Mouse (Mus musculus) left cerebral cortex, postnatal 14 days (tissue): Measurements from ENCODE around the gene Utrn. TPM values are rescaled to one million over a fixed set of nuclear protein-coding genes. Genes with fewer than 3 reads are reported as not detected.

ENCODE experiments used
- DNase-seq, 2 experiments: peaks; one replicate each; pipeline ENCODE4 v3.0.0; 2021 to 2022; ENCODE audit warnings: low spot score in 2 of 2, mixed read lengths in 1 of 2
- intact Hi-C: fragments of 180-260 bp; cut with DNase I; formaldehyde crosslinking; loops from one replicate; pipeline ENCODE4 v1.15.1; 2025
- total RNA-seq, 2 experiments: library from RNA; stranded (reverse); gene quantifications; 2 replicates each; pipeline ENCODE4 v1.2.3; 2021

The Utrn gene
- total RNA-seq, 2 experiments from 2014 or later = 47.9 to 50.3 TPM

DNA sequence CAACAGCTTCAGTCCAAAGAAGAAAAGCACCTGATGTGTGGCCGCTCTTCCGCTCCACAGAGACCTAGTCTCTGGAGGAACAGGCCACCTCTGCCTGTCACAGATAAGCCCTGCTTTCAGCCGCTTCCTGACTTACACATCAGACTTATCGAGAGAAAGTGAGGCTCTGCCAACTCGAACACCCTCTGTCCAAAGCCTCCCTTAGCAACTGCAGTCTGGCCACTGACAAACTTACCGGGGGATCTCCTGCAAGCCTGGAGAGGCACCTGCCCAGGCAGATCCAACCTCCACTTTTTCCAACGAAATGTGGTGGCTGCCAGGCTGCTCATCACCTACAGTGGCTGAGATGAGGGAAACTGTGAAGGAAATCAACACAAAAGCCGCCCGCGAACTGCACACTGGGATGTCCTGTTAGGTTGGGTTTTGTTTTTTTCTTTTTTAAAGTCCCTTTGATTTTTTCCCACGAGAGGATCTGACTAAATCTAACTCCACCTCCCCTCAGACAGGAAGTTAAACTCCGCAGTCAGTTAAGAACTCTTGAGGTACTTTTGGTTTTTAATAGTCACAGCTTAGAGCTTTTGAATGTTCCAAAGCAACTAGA lies 55.9 kb downstream of the Utrn start:
- DNase-seq = no peak
- intact Hi-C loops = no loop called here

- no peak for DNase-seq
- intact Hi-C loops = no loop called here
Measured at GRCm38 (mm10) chr10:12812680-12813079, 56.5 kb downstream of the Utrn start.

DNA sequence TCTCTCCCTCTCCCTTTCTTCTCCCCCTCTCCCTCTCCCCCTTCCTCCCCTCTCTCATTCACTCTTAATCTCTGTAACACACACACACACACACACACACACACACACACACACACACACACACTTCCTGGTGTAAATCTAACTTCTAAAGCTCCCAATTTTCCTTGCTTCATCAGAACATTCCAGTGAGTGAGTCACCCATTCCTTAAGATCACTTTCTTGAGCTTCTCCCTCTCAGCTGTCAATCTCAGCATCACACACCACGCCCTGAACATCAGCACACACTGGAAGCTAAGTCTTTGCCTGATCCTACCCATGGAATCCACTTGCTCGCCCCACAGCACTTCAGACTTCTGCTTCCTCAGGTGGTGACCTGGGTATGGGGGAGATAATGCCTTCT lies 58.3 kb downstream of the Utrn start:
- DNase-seq = no peak
- intact Hi-C loops = no loop called here

- intact Hi-C loops = no loop called here
- DNase-seq = no peak
Measured at GRCm38 (mm10) chr10:12809702-12810101, 59.5 kb downstream of the Utrn start.

GRCm38 (mm10) chr10:12808467-12808866 lies 60.7 kb downstream of the Utrn start:
- DNase-seq = no peak
- intact Hi-C loops = no loop called here

- peak; percentile 15 to 57 for DNase-seq
Measured at GRCm38 (mm10) chr10:12807706-12808105, 61.5 kb downstream of the Utrn start.

DNA sequence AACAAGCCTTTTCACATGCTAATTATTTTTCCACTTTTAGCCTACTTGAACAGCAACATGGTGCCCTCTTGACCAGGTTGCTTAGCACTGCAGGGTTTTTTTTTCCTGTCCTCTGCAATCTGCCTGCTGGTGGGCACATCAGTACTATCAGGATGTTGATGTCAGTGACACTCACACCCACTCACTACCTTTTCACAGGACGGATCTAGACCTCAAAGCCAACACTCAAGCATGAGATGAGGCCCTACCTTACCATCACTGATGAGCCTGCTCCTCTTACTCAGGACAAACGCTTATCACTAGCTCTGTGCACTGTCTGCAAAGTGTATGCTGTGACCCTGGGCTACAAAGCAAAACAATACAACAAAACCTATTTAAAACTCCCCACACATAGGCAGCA lies 63.3 kb downstream of the Utrn start:
- no peak for DNase-seq
- intact Hi-C loops = no loop called here

More at GRCm38 (mm10) chr10:12807706-12808105, 61.5 kb downstream of the Utrn start:
- intact Hi-C loops = no loop called here

DNA sequence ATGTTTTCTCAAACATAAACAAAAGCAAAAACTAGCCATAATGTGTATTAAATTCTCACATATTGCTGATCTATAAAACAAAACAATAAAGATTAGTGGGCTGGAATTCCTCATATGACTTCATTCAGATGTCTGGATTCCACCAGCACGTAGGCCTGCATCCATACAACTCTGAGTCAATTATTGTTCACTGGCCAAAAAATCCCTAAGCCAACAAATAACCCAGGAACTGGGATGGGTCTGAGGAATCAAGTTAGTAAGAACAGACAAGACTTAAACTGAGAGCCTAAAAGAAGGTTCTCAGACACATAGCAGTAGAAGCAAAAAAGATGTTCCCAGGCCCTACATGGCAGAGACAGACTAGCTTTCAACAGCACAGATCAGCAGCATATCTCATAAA lies 65.2 kb downstream of the Utrn start:
- DNase-seq = no peak
- intact Hi-C loops = no loop called here

GRCm38 (mm10) chr10:12799416-12799815 lies 69.7 kb downstream of the Utrn start:
- intact Hi-C loops = no loop called here
- DNase-seq = no peak

DNA sequence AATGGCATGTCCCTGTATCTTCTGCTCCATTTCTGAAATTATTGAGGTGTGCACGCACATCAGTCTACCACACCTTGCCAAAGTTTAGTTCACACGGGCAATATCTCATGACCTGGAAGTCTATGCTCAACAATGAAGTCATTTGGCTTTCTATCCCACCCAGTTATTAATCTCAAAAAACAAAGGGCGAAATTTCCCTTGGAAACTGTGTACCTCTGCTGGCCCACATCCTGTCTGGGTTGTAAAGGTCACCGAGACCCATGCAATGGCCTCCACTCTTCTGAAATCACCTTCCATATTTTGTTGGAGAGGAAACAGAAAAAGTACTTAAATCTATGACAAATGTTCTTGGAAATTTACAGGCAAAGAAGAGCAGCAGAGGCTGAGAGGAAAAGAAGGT lies 70.9 kb downstream of the Utrn start:
- DNase-seq = no peak

DNA sequence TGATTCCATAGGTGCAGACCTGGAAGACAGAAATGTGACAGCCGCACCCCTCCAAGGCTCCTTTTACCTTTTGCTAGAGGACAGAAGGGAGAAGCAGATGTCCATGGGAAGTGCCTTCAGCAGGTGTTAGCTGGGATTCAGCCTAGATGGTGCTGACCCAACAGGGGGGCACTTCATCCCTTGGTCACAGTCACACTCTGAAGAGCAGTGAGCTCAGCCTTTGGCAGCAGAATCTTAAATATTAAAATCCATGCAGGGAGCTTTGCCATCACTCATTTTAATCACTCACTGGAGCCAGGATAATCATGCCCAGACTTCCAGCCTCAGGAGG lies 72.7 kb downstream of the Utrn start:
- no peak for DNase-seq
- intact Hi-C loops = no loop called here

More for the DNA sequence above, 70.9 kb downstream of the Utrn start:
- intact Hi-C loops = no loop called here

GRCm38 (mm10) chr10:12795796-12796509 lies 73.2 kb downstream of the Utrn start:
- DNase-seq = no peak
- intact Hi-C loops = no loop called here

- DNase-seq = no peak
- intact Hi-C loops = no loop called here
Measured at GRCm38 (mm10) chr10:12792049-12792448, 77.1 kb downstream of the Utrn start.

DNA sequence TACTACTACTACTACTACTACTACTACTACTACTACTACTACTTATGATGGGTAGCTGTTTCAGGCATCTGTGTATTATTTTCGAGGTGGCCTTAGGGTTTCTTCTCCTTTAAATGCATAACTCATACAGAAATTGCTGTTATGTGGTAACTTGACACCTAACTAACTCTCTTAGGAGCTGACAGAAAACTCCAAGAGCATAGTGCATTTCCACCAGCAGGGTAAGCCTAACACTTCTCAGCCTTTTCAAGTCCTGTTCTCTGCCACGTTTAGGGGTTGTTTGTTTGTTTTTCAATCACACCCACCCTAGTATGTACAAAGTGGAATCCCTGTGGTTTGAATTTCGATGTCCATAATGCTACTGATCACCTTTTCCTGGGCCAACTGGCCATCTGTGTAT lies 78.3 kb downstream of the Utrn start:
- intact Hi-C loops = no loop called here
- DNase-seq = no peak

GRCm38 (mm10) chr10:12788529-12788928 lies 80.6 kb downstream of the Utrn start:
- intact Hi-C loops = no loop called here
- DNase-seq = no peak

- intact Hi-C loops = no loop called here
- DNase-seq = no peak
Measured at GRCm38 (mm10) chr10:12787965-12788364, 81.2 kb downstream of the Utrn start.

GRCm38 (mm10) chr10:12785299-12785698 lies 83.9 kb downstream of the Utrn start:
- intact Hi-C loops = no loop called here
- no peak for DNase-seq

GRCm38 (mm10) chr10:12781381-12781907 lies 87.7 kb downstream of the Utrn start:
- intact Hi-C loops = no loop called here
- no peak for DNase-seq

DNA sequence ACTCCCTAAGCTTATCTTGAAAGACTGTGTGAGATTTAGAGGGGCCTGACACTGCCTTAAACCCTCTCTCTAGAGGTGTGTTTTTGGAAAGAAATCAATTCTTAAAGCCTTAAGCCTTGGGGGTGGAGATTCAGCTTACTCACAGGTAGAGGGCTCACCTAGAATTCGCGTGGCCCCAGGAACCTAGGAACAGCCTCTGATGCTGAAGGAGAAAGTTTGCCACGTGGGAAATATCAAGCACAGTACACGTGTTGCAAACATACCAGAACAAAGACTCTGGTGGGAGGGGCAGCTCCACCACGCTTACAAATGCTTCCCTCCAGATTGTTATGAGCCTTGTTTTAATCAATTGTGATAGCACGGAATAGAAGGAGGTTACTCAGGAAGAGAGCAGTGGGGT lies 96.0 kb downstream of the Utrn start:
- DNase-seq = no peak
- intact Hi-C loops = no loop called here

GRCm38 (mm10) chr10:12771511-12771910 lies 97.7 kb downstream of the Utrn start:
- intact Hi-C loops = no loop called here
- DNase-seq = no peak

DNA sequence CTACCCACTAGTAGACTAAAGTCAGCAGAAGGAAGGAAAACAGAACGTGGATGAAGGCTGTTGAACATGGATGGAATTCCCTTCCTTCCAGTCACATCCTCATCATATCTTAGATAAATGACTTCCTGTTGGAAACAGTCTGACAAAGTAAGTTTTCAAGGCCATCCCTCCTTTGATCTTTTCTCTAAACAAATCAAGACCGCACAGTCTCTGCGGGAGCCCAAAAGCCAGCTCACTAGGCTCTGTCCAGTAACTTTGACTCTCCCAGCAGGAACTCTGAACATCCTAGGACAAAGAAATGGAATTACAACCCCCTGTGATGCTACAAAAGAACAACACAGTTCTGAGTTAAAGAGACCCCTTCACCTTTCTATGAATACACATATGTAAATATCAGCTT lies 106.5 kb downstream of the Utrn start:
- no peak for DNase-seq

DNA sequence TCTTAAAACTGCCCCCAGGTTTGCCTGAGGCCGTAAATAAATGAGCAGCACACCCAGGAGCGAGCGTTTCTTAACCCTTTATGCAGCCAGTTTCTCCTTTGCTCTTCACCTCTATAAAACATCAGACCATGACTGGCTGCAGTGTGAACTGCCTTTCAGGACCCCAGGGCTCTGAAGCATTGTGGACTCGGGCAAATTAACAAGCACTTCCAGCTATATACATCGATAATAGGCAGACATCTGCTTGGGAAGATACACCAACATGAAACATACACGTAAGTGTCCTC lies 110.5 kb downstream of the Utrn start:
- intact Hi-C loops = no loop called here
- DNase-seq = no peak

More for the DNA sequence above, 106.5 kb downstream of the Utrn start:
- intact Hi-C loops = no loop called here
